Mouse (Mus musculus) embryonic facial prominence, embryonic 13.5 days (tissue): Measurements from ENCODE around the gene Fnbp1l. TPM values are rescaled to one million over a fixed set of nuclear protein-coding genes. Genes with fewer than 3 reads are reported as not detected.

Experiments
- ATAC-seq: fragments of 200-750 bp; cut with Nextera tagmentation; 2 replicates; pipeline ENCODE4 v1.8.0; 2017; ENCODE audit warnings: low read depth; ENCODE audit not compliant: insufficient number of reproducible peaks, insufficient read depth, low FRiP score, low TSS enrichment
- H3K27ac ChIP-seq: fragments of 300-500 bp; sonication (generic); 2 replicates; pipeline ENCODE4 v1.5.1; 2015; ENCODE audit warnings: moderate library complexity, mild to moderate bottlenecking, inconsistent platforms
- H3K27me3 ChIP-seq: fragments of 300-500 bp; sonication (generic); 2 replicates; pipeline ENCODE4 v1.6.1; 2015; ENCODE audit warnings: mild to moderate bottlenecking, inconsistent platforms
- H3K36me3 ChIP-seq: fragments of 300-500 bp; sonication (generic); 2 replicates; pipeline ENCODE4 v1.6.1; 2015; ENCODE audit warnings: mild to moderate bottlenecking, inconsistent platforms
- H3K4me1 ChIP-seq: fragments of 300-500 bp; sonication (generic); 2 replicates; pipeline ENCODE4 v1.6.1; 2015; ENCODE audit warnings: inconsistent platforms
- H3K4me2 ChIP-seq: fragments of 300-500 bp; sonication (generic); 2 replicates; pipeline ENCODE4 v1.6.1; 2015; ENCODE audit warnings: moderate library complexity, mild to moderate bottlenecking, inconsistent platforms
- H3K4me3 ChIP-seq: fragments of 300-500 bp; sonication (generic); 2 replicates; pipeline ENCODE4 v1.5.1; 2015; ENCODE audit warnings: mild to moderate bottlenecking, inconsistent platforms
- H3K9ac ChIP-seq: fragments of 300-500 bp; sonication (generic); 2 replicates; pipeline ENCODE4 v1.6.1; 2015; ENCODE audit warnings: mild to moderate bottlenecking, inconsistent platforms
- H3K9me3 ChIP-seq: fragments of 300-500 bp; sonication (generic); 2 replicates; pipeline ENCODE4 v1.6.1; 2016; ENCODE audit warnings: inconsistent platforms
- WGBS: fragments of 180-500 bp; shearing (Covaris S2); methylation state at CpG from one replicate; pipeline ENCODE4 v1.1.7; 2015; ENCODE audit warnings: mixed read lengths; 5-methylcytosine and 5-hydroxymethylcytosine counted together
- polyA plus RNA-seq: library from polyadenylated mRNA; unstranded; fragments of >200 nt; fragmentation: Nextera tagmentation; extraction: Ambion mirVana; gene quantifications from 2 replicates; pipeline ENCODE4 v1.2.1, GENCODE M21; 2015

The Fnbp1l gene
- polyA plus RNA-seq, 1 experiment from 2014 or later = 62.3 TPM

- Histone ChIP-seq H3K4me3 (no peak overlapping the region), H3K9me3 (no peaks in the 10 kb centered on the region), H3K36me3 (peaks cover 4% of the 10 kb centered on the region; the same call in 1 of the 2 replicates), H3K27me3 (no peaks in the 10 kb centered on the region), H3K27ac (no peak overlapping the region), H3K4me1 (peaks cover 12% of the 10 kb centered on the region; the same call in 1 of the 2 replicates), H3K9ac (no peak overlapping the region), H3K4me2 (no peak overlapping the region)
- ATAC-seq = no peak
- WGBS = 72% methylated on average over 4 of the region's 4 CpGs
Observed at GRCm38 (mm10) chr3:122603229-122603628, 16.3 kb downstream of the Fnbp1l start.

- H3K36me3 ChIP-seq = peaks cover 4% of the 10 kb centered on the region; the same call in 1 of the 2 replicates
- H3K9me3 ChIP-seq = no peaks in the 10 kb centered on the region
- 84% methylated on average over 1 of the region's 1 CpGs for WGBS
- peaks cover 12% of the 10 kb centered on the region; the same call in 1 of the 2 replicates for H3K4me1 ChIP-seq
- H3K4me3 ChIP-seq = no peak overlapping the region
- H3K4me2 ChIP-seq = no peak overlapping the region
- no peaks in the 10 kb centered on the region for H3K27me3 ChIP-seq
- no peak for ATAC-seq
- H3K27ac ChIP-seq = no peak overlapping the region
- no peak overlapping the region for H3K9ac ChIP-seq
Observed at GRCm38 (mm10) chr3:122602370-122602769, 17.1 kb downstream of the Fnbp1l start.

- WGBS = 88% methylated on average over 4 of the region's 4 CpGs
Observed at GRCm38 (mm10) chr3:122599291-122599690, 20.2 kb downstream of the Fnbp1l start.

GRCm38 (mm10) chr3:122590804-122591203 is 28.7 kb downstream of the Fnbp1l start:
- Histone ChIP-seq H3K4me1 (peaks cover 13% of the 10 kb centered on the region), H3K9me3 (no peaks in the 10 kb centered on the region), H3K4me3 (no peak overlapping the region), H3K27me3 (no peaks in the 10 kb centered on the region), H3K36me3 (peaks cover 16% of the 10 kb centered on the region), H3K27ac (no peak overlapping the region), H3K9ac (no peak overlapping the region), H3K4me2 (no peak overlapping the region)
- 89% methylated on average over 5 of the region's 5 CpGs for WGBS
- ATAC-seq = no peak

More at GRCm38 (mm10) chr3:122599291-122599690, 20.2 kb downstream of the Fnbp1l start:
- ATAC-seq = no peak
- H3K4me3 ChIP-seq = no peak overlapping the region
- H3K36me3 ChIP-seq = no peaks in the 10 kb centered on the region
- no peak overlapping the region for H3K9ac ChIP-seq
- H3K27me3 ChIP-seq = no peaks in the 10 kb centered on the region
- H3K4me1 ChIP-seq = peaks cover 7% of the 10 kb centered on the region; the same call in 1 of the 2 replicates
- H3K4me2 ChIP-seq = no peak overlapping the region
- H3K27ac ChIP-seq = no peak overlapping the region
- H3K9me3 ChIP-seq = no peaks in the 10 kb centered on the region

GRCm38 (mm10) chr3:122590346-122590745 is 29.2 kb downstream of the Fnbp1l start:
- Histone ChIP-seq H3K4me1 (peaks cover 13% of the 10 kb centered on the region), H3K27me3 (no peaks in the 10 kb centered on the region), H3K4me3 (no peak overlapping the region), H3K9me3 (no peaks in the 10 kb centered on the region), H3K4me2 (no peak overlapping the region), H3K27ac (no peak overlapping the region), H3K9ac (no peak overlapping the region), H3K36me3 (peaks cover 18% of the 10 kb centered on the region)
- no peak for ATAC-seq
- WGBS = 76% methylated on average over 4 of the region's 4 CpGs

- Histone ChIP-seq H3K27ac (no peak overlapping the region), H3K4me1 (peaks cover 13% of the 10 kb centered on the region), H3K4me2 (no peak overlapping the region), H3K9ac (no peak overlapping the region), H3K27me3 (no peaks in the 10 kb centered on the region), H3K36me3 (peaks cover 18% of the 10 kb centered on the region), H3K9me3 (no peaks in the 10 kb centered on the region), H3K4me3 (no peak overlapping the region)
- 76% methylated on average over 3 of the region's 3 CpGs for WGBS
- ATAC-seq = no peak
Observed at GRCm38 (mm10) chr3:122586918-122587641, 32.4 kb downstream of the Fnbp1l start.

GRCm38 (mm10) chr3:122577360-122577759 is 42.2 kb downstream of the Fnbp1l start:
- no peak overlapping the region for H3K4me3 ChIP-seq
- ATAC-seq = no peak
- no peak overlapping the region for H3K4me2 ChIP-seq
- H3K27me3 ChIP-seq = no peaks in the 10 kb centered on the region
- no peak overlapping the region for H3K27ac ChIP-seq
- peaks cover 9% of the 10 kb centered on the region for H3K36me3 ChIP-seq
- no peaks in the 10 kb centered on the region for H3K9me3 ChIP-seq
- no peak overlapping the region for H3K9ac ChIP-seq
- 0 out of 2 replicates have a peak, but pooled peaks cover 3% of the 10 kb centered on the region for H3K4me1 ChIP-seq

- no peak overlapping the region for H3K9ac ChIP-seq
- H3K36me3 ChIP-seq = peaks cover 9% of the 10 kb centered on the region
- H3K27me3 ChIP-seq = no peaks in the 10 kb centered on the region
- no peak overlapping the region for H3K4me2 ChIP-seq
- no peak overlapping the region for H3K27ac ChIP-seq
- no peak for ATAC-seq
- H3K4me1 ChIP-seq = 0 out of 2 replicates have a peak, but pooled peaks cover 3% of the 10 kb centered on the region
- no peaks in the 10 kb centered on the region for H3K9me3 ChIP-seq
- 89% methylated on average over 1 of the region's 1 CpGs for WGBS
- no peak overlapping the region for H3K4me3 ChIP-seq
Observed at GRCm38 (mm10) chr3:122574921-122575320, 44.6 kb downstream of the Fnbp1l start.

- 90% methylated on average over 5 of the region's 5 CpGs for WGBS
- Histone ChIP-seq H3K27ac (no peak overlapping the region), H3K9me3 (no peaks in the 10 kb centered on the region), H3K4me3 (no peak overlapping the region), H3K27me3 (no peaks in the 10 kb centered on the region), H3K4me1 (0 out of 2 replicates have a peak, but pooled peaks cover 3% of the 10 kb centered on the region), H3K4me2 (no peak overlapping the region), H3K36me3 (peaks cover 9% of the 10 kb centered on the region), H3K9ac (no peak overlapping the region)
- no peak for ATAC-seq
Observed at GRCm38 (mm10) chr3:122573426-122574286, 45.9 kb downstream of the Fnbp1l start.

- no peaks in the 10 kb centered on the region for H3K27me3 ChIP-seq
- H3K27ac ChIP-seq = no peak overlapping the region
- no peak overlapping the region for H3K9ac ChIP-seq
- H3K4me3 ChIP-seq = no peak overlapping the region
- H3K4me2 ChIP-seq = no peak overlapping the region
- H3K36me3 ChIP-seq = peaks cover 21% of the 10 kb centered on the region
- ATAC-seq = no peak
- 58% methylated on average over 4 of the region's 4 CpGs for WGBS
- no peaks in the 10 kb centered on the region for H3K9me3 ChIP-seq
- peaks cover 7% of the 10 kb centered on the region for H3K4me1 ChIP-seq
Observed at GRCm38 (mm10) chr3:122566549-122566948, 53.0 kb downstream of the Fnbp1l start.

GRCm38 (mm10) chr3:122566112-122566511 is 53.4 kb downstream of the Fnbp1l start:
- 57% methylated on average over 3 of the region's 3 CpGs for WGBS
- H3K4me3 ChIP-seq = no peak overlapping the region
- H3K4me2 ChIP-seq = no peak overlapping the region
- no peaks in the 10 kb centered on the region for H3K9me3 ChIP-seq
- H3K4me1 ChIP-seq = peaks cover 7% of the 10 kb centered on the region
- ATAC-seq = no peak
- no peaks in the 10 kb centered on the region for H3K27me3 ChIP-seq
- no peak overlapping the region for H3K27ac ChIP-seq
- H3K9ac ChIP-seq = no peak overlapping the region
- peaks cover 25% of the 10 kb centered on the region for H3K36me3 ChIP-seq
